Mouse (Mus musculus): ENCODE results near the gene Sox5. TPM values are rescaled to one million over a fixed set of nuclear protein-coding genes. Genes with fewer than 3 reads are reported as not detected.

Sox5 gene
- total and polyA plus RNA-seq, 2 experiments from 2014 or later = 2.1 to 3.2 TPM

GRCm38 (mm10) chr6:144077826-144078225, 704.0 kb downstream of the Sox5 start:
- DNase-seq (ENCODE audit: low spot score) = no peak
- no peak overlapping the region for H3K4me2 ChIP-seq (ENCODE audit: low read depth, low read length)
- TF ChIP-seq EP300 (IDR thresholded peaks at IDR 0.05; ENCODE audit: low read depth) (no peak), CTCF (IDR thresholded peaks at IDR 0.05; ENCODE audit: low read depth) (no peak)
- no peak overlapping the region for H3K27ac ChIP-seq (ENCODE audit: low read depth)
- 86% methylated on average over 7 of the region's 7 CpGs for WGBS
- H3K27me3 ChIP-seq (ENCODE audit: control insufficient read depth, insufficient read depth, low read length) = no peaks in the 10 kb centered on the region
- no peaks in the 10 kb centered on the region for H3K36me3 ChIP-seq (replicated peaks; ENCODE audit: control insufficient read depth, insufficient read depth, low read length)
- H3K4me3 ChIP-seq (ENCODE audit: low read depth, low read length) = no peak overlapping the region
- H3K9me3 ChIP-seq (replicated peaks; ENCODE audit: control insufficient read depth, low read length) = no peaks in the 10 kb centered on the region
- no peak overlapping the region for H3K9ac ChIP-seq (replicated peaks; ENCODE audit: low read depth, low read length)
- no peak for ATAC-seq (ENCODE audit: insufficient read depth, low read depth)
- 0 out of 2 replicates have a peak, but pooled peaks cover 8% of the 10 kb centered on the region for H3K4me1 ChIP-seq (ENCODE audit: control insufficient read depth, insufficient read depth)

- H3K36me3 ChIP-seq (replicated peaks; ENCODE audit: control insufficient read depth, insufficient read depth, low read length) = no peaks in the 10 kb centered on the region
- DNase-seq (ENCODE audit: low spot score) (no peak), ATAC-seq (ENCODE audit: insufficient read depth, low read depth) (no peak)
- WGBS = 91% methylated on average over 4 of the region's 4 CpGs
- H3K4me2 ChIP-seq (ENCODE audit: low read depth, low read length) = no peak overlapping the region
- H3K9me3 ChIP-seq (replicated peaks; ENCODE audit: control insufficient read depth, low read length) = no peaks in the 10 kb centered on the region
- 0 out of 2 replicates have a peak, but pooled peaks cover 8% of the 10 kb centered on the region for H3K4me1 ChIP-seq (ENCODE audit: control insufficient read depth, insufficient read depth)
- no peak overlapping the region for H3K27ac ChIP-seq (ENCODE audit: low read depth)
- H3K27me3 ChIP-seq (ENCODE audit: control insufficient read depth, insufficient read depth, low read length) = no peaks in the 10 kb centered on the region
- TF ChIP-seq EP300 (IDR thresholded peaks at IDR 0.05; ENCODE audit: low read depth) (no peak), CTCF (IDR thresholded peaks at IDR 0.05; ENCODE audit: low read depth) (no peak)
- H3K4me3 ChIP-seq (ENCODE audit: low read depth, low read length) = no peak overlapping the region
- no peak overlapping the region for H3K9ac ChIP-seq (replicated peaks; ENCODE audit: low read depth, low read length)
Observed at GRCm38 (mm10) chr6:144076376-144076775, 705.4 kb downstream of the Sox5 start.

GRCm38 (mm10) chr6:144075327-144075941, 706.3 kb downstream of the Sox5 start:
- Histone ChIP-seq H3K9me3 (replicated peaks; ENCODE audit: control insufficient read depth, low read length) (no peaks in the 10 kb centered on the region), H3K27ac (ENCODE audit: low read depth) (no peak overlapping the region), H3K4me2 (ENCODE audit: low read depth, low read length) (no peak overlapping the region), H3K36me3 (replicated peaks; ENCODE audit: control insufficient read depth, insufficient read depth, low read length) (no peaks in the 10 kb centered on the region), H3K9ac (replicated peaks; ENCODE audit: low read depth, low read length) (no peak overlapping the region), H3K4me1 (ENCODE audit: control insufficient read depth, insufficient read depth) (0 out of 2 replicates have a peak, but pooled peaks cover 8% of the 10 kb centered on the region), H3K4me3 (ENCODE audit: low read depth, low read length) (no peak overlapping the region), H3K27me3 (ENCODE audit: control insufficient read depth, insufficient read depth, low read length) (no peaks in the 10 kb centered on the region)
- no peak for TF ChIP-seq EP300 (IDR thresholded peaks at IDR 0.05; ENCODE audit: low read depth)
- no peak for TF ChIP-seq CTCF (IDR thresholded peaks at IDR 0.05; ENCODE audit: low read depth)
- DNase-seq (ENCODE audit: low spot score) (no peak), ATAC-seq (ENCODE audit: insufficient read depth, low read depth) (no peak)
- 80% methylated on average over 12 of the region's 12 CpGs for WGBS

- ATAC-seq (ENCODE audit: insufficient read depth, low read depth) (peak; percentile 91), DNase-seq (ENCODE audit: low spot score) (peak; percentile 81)
- TF ChIP-seq EP300 (IDR thresholded peaks at IDR 0.05; ENCODE audit: low read depth) (no peak), CTCF (IDR thresholded peaks at IDR 0.05; ENCODE audit: low read depth) (no peak)
- Histone ChIP-seq H3K4me1 (ENCODE audit: control insufficient read depth, insufficient read depth) (0 out of 2 replicates have a peak, but pooled peaks cover 8% of the 10 kb centered on the region), H3K36me3 (replicated peaks; ENCODE audit: control insufficient read depth, insufficient read depth, low read length) (no peaks in the 10 kb centered on the region), H3K27me3 (ENCODE audit: control insufficient read depth, insufficient read depth, low read length) (no peaks in the 10 kb centered on the region), H3K4me2 (ENCODE audit: low read depth, low read length) (peak overlapping the region; percentile 20; the same call in 1 of the 2 replicates), H3K9me3 (replicated peaks; ENCODE audit: control insufficient read depth, low read length) (no peaks in the 10 kb centered on the region), H3K9ac (replicated peaks; ENCODE audit: low read depth, low read length) (no peak overlapping the region), H3K27ac (ENCODE audit: low read depth) (peak overlapping the region; percentile 34; the same call in 1 of the 2 replicates), H3K4me3 (ENCODE audit: low read depth, low read length) (no peak overlapping the region)
- 26% methylated on average over 9 of the region's 9 CpGs for whole genome bisulfite sequencing
Observed at GRCm38 (mm10) chr6:144074826-144075225, 707.0 kb downstream of the Sox5 start.

GRCm38 (mm10) chr6:144070461-144070860, 711.3 kb downstream of the Sox5 start:
- no peak for DNase-seq (ENCODE audit: low spot score)
- 81% methylated on average over 5 of the region's 5 CpGs for WGBS
- Histone ChIP-seq H3K4me2 (ENCODE audit: low read depth, low read length) (no peak overlapping the region), H3K4me1 (ENCODE audit: control insufficient read depth, insufficient read depth) (0 out of 2 replicates have a peak, but pooled peaks cover 8% of the 10 kb centered on the region), H3K36me3 (replicated peaks; ENCODE audit: control insufficient read depth, insufficient read depth, low read length) (no peaks in the 10 kb centered on the region), H3K9ac (replicated peaks; ENCODE audit: low read depth, low read length) (no peak overlapping the region), H3K4me3 (ENCODE audit: low read depth, low read length) (no peak overlapping the region), H3K9me3 (replicated peaks; ENCODE audit: control insufficient read depth, low read length) (no peaks in the 10 kb centered on the region), H3K27ac (ENCODE audit: low read depth) (no peak overlapping the region), H3K27me3 (ENCODE audit: control insufficient read depth, insufficient read depth, low read length) (no peaks in the 10 kb centered on the region)
- no peak for TF ChIP-seq EP300 (IDR thresholded peaks at IDR 0.05; ENCODE audit: low read depth)
- TF ChIP-seq CTCF (IDR thresholded peaks at IDR 0.05; ENCODE audit: low read depth) = no peak
- no peak for ATAC-seq (ENCODE audit: insufficient read depth, low read depth)

GRCm38 (mm10) chr6:144067491-144067890, 714.3 kb downstream of the Sox5 start:
- no peaks in the 10 kb centered on the region for H3K9me3 ChIP-seq (replicated peaks; ENCODE audit: control insufficient read depth, low read length)
- H3K9ac ChIP-seq (replicated peaks; ENCODE audit: low read depth, low read length) = no peak overlapping the region
- 82% methylated on average over 7 of the region's 7 CpGs for WGBS
- no peak overlapping the region for H3K27ac ChIP-seq (ENCODE audit: low read depth)
- no peak for DNase-seq (ENCODE audit: low spot score)
- H3K4me2 ChIP-seq (ENCODE audit: low read depth, low read length) = no peak overlapping the region
- no peaks in the 10 kb centered on the region for H3K4me1 ChIP-seq (ENCODE audit: control insufficient read depth, insufficient read depth)
- H3K4me3 ChIP-seq (ENCODE audit: low read depth, low read length) = no peak overlapping the region
- no peak for ATAC-seq (ENCODE audit: insufficient read depth, low read depth)
- no peaks in the 10 kb centered on the region for H3K36me3 ChIP-seq (replicated peaks; ENCODE audit: control insufficient read depth, insufficient read depth, low read length)
- TF ChIP-seq CTCF (IDR thresholded peaks at IDR 0.05; ENCODE audit: low read depth) = no peak
- TF ChIP-seq EP300 (IDR thresholded peaks at IDR 0.05; ENCODE audit: low read depth) = no peak
- H3K27me3 ChIP-seq (ENCODE audit: control insufficient read depth, insufficient read depth, low read length) = no peaks in the 10 kb centered on the region

Data from heart, postnatal 0 days (tissue).